Mouse (Mus musculus): ENCODE results near the gene Dguok.

Gene Dguok

GRCm38 (mm10) chr6:83499078-83499477 lies 7.7 kb downstream of the Dguok start:
- no peak for DNase-seq (ENCODE audit: low spot score)

- no peak for DNase-seq (ENCODE audit: low spot score)
These were observed 9.7 kb downstream of the Dguok start for GRCm38 (mm10) chr6:83496753-83497710.

DNA sequence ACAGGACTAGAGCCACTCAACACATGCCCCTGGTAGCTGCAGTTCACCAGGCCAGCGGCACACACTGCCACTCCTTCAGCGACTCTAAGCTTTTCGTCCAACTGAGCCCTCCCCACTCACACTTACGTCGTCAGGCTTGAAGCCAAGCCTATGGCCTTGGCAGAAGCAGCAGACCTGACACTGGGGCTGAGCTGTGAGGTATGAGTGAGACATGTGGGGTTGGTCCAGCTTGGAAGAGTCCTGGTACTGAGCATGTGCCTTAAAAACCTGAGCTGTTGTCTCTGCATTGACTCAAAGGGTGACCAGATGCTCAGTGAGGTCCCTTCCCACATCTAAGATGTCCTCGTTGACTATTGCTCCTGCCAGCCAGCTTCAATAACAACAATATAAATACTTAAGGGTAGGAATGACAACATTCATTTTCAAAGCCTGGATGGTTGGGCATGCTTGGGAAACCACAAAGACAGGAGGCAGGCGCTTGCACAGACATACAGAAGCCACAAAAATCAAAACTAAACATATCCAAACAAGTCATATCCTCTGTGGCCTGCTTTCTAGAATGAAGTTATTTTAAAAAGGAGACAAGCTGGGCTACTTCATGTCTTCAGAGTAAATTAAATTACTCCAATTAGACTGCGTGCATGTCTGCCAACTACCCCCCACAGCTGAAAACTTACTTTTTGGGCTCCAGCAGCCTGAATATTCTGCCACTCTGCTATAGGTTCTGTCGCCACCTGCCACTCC lies 10.6 kb downstream of the Dguok start:
- DNase-seq (ENCODE audit: low spot score), result no peak

- no peak for DNase-seq (ENCODE audit: low spot score)
These were observed 16.1 kb downstream of the Dguok start for GRCm38 (mm10) chr6:83490622-83491021.

GRCm38 (mm10) chr6:83488200-83488599 lies 18.6 kb downstream of the Dguok start:
- DNase-seq (ENCODE audit: low spot score), result no peak

- no peak for DNase-seq (ENCODE audit: low spot score)
These were observed 19.5 kb downstream of the Dguok start for GRCm38 (mm10) chr6:83487298-83487697.

DNA sequence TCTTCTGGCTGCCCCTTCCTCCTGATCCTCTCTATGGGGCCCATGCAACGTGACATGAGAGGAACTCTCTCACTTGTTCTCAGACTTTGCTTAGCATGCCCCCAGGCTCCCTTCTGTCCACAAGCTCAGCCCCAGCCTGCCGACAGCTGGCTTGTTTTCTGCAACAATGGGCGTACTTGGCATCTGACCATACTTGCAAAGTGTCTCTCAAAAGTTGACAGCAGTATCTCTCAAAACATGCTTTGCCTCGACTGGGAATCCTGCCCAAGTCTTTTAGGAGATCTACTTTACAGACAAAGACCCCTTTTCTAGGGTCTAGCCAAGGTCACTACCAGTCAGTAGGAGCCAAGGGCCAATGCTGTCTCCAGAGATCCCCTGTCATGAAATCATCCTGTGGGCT lies 20.9 kb downstream of the Dguok start:
- DNase-seq (ENCODE audit: low spot score), result no peak

GRCm38 (mm10) chr6:83483776-83484175 lies 23.0 kb downstream of the Dguok start:
- no peak for DNase-seq (ENCODE audit: low spot score)

GRCm38 (mm10) chr6:83482418-83483085 lies 24.2 kb downstream of the Dguok start:
- no peak for DNase-seq (ENCODE audit: low spot score)

- no peak for DNase-seq (ENCODE audit: low spot score)
These were observed 26.6 kb downstream of the Dguok start for GRCm38 (mm10) chr6:83480019-83480655.

DNA sequence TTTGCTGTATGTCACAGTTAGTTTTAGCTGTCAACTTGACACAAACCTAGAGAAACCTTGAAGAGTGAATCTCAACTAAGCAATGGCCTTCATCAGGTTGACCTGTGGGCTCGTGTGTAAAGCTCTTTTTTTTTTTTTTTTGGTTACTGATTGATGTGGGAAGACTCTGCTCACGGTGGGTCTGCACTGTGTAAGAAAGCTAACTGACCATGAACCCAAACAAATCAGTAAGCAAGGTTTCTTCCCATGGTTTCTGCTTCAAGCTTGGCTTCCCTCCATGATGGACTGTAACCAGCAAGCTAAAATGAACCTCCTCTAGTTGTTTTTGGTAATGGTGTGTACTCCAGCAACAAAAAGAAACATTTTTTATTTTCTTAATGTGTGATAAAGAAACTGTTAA lies 27.6 kb downstream of the Dguok start:
- no peak for DNase-seq (ENCODE audit: low spot score)

GRCm38 (mm10) chr6:83478628-83479027 lies 28.1 kb downstream of the Dguok start:
- DNase-seq (ENCODE audit: low spot score), result no peak

DNA sequence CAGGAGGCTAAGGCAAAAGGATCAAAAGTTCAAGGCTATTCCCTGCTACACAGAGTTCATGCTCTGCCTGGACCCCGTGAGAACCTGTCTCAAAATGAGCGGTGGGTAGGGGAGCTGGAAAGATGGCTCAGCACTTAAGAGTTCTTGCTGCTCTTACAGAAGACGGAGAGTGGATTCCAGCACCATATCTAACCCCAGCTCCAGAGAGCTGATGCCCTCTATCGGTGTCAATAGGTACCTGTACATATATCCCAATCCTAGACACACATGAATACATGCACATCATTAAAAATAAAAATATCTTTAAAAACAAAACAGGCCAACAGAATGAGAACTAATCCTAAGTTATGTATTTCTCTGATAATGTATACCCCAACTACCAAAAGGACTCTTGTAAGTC lies 28.6 kb downstream of the Dguok start:
- DNase-seq (ENCODE audit: low spot score), result no peak

DNA sequence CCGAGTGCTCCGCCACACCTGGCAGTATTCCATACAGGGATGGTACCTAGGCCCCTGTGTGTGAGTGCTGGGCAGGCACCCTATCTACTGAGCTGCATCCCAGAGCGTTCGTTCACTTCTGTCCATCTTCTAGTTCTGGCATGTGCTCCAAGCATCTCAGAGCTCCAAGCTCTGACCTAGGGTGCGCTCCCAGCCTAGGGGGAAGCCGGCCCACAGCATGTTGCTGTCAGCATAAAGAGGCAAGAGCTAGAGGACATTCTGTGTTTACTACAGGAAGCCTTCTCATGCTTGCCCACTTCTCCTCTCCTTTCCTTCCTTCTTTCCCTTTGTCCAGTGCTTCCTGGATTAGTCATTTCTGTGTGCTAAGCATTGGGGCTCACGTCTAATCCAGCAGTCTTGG lies 31.3 kb downstream of the Dguok start:
- no peak for DNase-seq (ENCODE audit: low spot score)

DNA sequence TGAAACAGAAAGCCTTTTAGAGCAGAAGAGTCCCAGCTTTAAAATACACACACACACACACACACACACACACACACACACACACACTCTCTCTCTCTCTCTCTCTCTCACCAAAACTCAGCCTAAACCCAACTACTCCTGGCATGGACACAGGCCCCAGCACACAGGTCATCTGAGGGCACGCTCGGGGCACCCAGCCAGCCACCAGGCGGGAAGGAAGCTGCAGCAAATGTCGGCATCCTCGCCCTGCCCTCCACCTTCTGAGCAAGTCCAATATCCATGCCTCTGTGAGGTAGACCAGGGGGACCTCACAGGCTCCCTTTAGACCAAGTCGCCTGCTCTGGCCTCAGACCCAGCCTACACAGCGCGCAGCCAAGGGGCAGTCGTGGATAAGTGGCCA lies 33.5 kb downstream of the Dguok start:
- peak; percentile 48 for DNase-seq (ENCODE audit: low spot score)

GRCm38 (mm10) chr6:83471739-83472138 lies 35.0 kb downstream of the Dguok start:
- DNase-seq (ENCODE audit: low spot score), result peak; percentile 58

GRCm38 (mm10) chr6:83464011-83464410 lies 42.8 kb downstream of the Dguok start:
- no peak for DNase-seq (ENCODE audit: low spot score)

DNA sequence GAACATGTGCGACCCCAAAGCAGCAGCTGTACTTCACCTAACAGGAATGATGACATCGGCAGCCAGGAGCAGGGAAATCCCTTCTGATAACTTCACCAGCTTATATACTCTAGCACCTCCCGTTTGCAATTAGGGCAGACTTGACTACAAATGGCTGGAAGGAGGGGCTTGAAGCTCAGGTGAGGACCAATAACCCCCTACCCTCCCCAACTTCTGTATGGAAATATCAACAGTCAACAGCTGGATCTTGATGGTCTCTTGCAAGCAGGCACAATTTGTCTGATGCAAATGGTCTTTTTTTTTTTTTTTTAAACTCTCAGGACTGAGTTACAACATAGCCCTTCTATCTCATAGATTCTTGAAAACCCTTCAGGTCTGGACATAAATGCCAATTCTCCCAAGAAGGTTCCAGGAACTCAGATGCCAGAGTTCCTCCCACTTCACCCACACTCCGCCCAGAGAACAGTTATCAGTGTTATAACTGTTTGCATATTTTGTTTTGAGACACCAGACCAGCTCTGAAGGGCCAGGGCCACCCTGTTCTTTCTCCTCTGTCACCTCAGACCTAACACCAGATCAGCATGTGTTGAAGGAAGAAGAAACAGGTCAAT lies 47.6 kb downstream of the Dguok start, which contains the start of gene Tet3:
TSS of gene Tet3 (minus strand) at position 51 of the 611 bp plus-strand sequence.
- DNase-seq (ENCODE audit: low spot score), result no peak

GRCm38 (mm10) chr6:83456984-83457810 lies 49.6 kb downstream of the Dguok start:
- DNase-seq (ENCODE audit: low spot score), result peak; percentile 43

- peak; percentile 84 for DNase-seq (ENCODE audit: low spot score)
These were observed 50.4 kb downstream of the Dguok start for GRCm38 (mm10) chr6:83456131-83456983.
